Mouse (Mus musculus) heart, postnatal 14 days (tissue): ENCODE measurements at regions not wholly inside any gene's neighbourhood (a gene's known extent, or its start where the extent isn't known, plus 50 kb on each side); places are given as distances from the start of the nearest gene placed in this dataset.
A peak's percentile ranks its signal among the peaks of the same experiment; 100 is the strongest.

ENCODE experiments used
- DNase-seq, 2 experiments: peaks; one replicate each; pipeline ENCODE4 v3.0.0; 2021 to 2022
- intact Hi-C: fragments of 180-260 bp; cut with DNase I; formaldehyde crosslinking; loops from one replicate; pipeline ENCODE4 v1.15.1; 2025

DNA sequence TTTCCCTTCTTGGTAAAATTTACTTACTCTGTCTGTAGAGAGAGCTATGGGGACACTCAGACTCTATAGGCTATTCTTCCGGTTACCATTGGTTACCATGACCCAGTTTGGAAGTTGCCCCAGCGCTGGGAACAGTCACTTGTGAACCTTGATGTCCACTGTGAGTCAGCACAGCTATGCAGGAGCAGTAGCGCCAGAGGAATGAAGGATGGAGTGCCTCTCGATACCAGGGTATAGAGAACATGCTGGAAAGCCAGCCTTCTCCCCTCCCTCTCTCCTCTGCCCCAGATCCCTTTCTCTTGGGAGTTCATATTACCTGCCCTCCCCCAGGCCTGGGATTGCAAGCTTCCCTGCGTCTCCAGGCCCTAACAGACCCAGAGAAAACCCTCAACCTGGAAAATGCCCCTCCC is 141.8 kb downstream of the Zfp36l1 start:
- intact Hi-C loops: loop anchor here (2.0 kb wide), 1 partner anchor 140 kb away; no protein-coding TSS in a partner anchor
- DNase-seq: no peak

- DNase-seq: peak; percentile 67 to 71
These were observed 142.4 kb downstream of the Zfp36l1 start for GRCm38 (mm10) chr12:79970227-79970901.

DNA sequence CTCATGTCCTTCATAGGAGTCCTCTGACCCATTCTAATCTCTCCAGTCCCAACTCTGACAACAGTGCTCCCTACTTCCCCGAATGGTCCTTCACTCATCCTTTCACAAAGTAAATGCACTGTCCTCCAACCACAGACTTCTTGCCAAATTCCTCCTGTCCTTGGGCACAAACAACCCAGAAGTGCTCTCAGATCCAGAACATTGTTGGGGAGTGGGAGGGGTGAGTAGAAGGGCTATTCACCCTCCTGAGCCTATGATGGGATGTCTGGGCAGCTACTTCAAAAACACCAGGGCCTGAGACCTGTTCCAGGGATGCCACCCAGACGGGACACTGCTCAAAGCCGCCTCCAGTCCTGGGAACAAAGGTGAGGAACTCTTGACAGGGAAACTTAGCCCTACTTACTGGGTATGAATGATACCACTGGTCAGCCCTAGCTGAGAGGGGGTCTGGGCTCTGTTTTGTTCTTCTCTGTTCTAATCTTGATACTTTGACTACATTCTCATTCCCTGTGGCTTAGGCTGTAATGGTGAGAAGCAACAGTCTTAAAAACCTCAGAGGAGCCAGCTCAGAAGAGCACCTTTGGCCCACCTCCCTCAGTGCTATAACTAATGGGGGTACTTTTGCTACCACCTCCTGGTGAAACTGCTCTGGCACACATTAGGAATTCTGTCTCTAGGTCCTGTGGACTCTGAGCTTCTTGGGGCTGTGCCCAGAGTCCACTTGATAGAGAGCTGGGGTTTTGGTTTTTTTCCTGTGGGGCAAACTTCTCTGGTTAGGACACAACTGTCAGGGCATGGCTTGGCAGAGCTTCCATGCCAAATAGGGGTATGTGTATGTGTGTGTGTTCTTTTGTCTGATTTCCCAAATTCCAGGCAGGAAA is 143.2 kb downstream of the Zfp36l1 start:
- peak; percentile 53 to 71 for DNase-seq
- intact Hi-C loops: loop anchor here (2.0 kb wide), 1 partner anchor 141 kb away; no protein-coding TSS in a partner anchor

More at GRCm38 (mm10) chr12:79970227-79970901, 142.4 kb downstream of the Zfp36l1 start:
- intact Hi-C loops: loop anchor here (2.0 kb wide), 1 partner anchor 140 kb away; no protein-coding TSS in a partner anchor

- intact Hi-C loops: no loop called here
- no peak for DNase-seq
These were observed 144.1 kb downstream of the Zfp36l1 start for GRCm38 (mm10) chr12:79968676-79969075.

DNA sequence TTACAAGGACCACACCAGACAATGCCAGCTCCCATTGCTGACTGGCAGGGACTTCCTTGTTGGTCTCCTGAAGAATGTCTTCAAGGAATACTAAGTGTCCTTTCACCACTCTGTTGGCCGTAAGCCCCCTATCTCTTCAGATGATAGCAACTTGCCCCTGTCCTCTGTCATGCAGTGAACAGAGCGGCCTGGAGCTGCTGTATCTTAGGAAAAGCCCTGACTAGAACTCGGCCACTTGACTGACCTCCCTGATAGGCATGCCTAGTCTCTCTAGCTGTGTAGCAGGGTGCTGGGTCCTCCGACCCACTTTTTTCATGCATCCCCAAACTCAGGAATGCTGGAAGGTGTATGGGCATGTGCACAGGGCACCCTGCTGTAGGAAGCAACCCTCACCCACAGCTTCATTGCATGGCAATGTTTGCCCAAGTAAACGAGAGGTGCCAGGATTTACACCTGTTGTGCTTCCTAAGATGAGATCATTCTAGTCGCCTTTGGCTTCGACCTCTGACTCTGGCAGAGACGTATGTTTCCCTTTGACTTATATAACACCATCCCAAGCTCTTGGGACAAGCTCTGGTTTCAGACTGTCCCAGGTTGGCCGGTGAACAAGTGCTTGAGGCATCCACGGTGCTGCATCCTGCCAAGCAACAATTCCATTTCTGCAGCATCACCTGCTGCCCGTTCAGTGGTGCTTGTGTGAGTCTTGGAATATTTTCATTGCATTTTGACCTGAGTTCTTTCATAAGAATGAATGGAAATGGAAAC is 145.1 kb downstream of the Zfp36l1 start:
- DNase-seq: no peak
- intact Hi-C loops: loop anchor here (2.0 kb wide), 1 partner anchor 355 kb away; no protein-coding TSS in a partner anchor

DNA sequence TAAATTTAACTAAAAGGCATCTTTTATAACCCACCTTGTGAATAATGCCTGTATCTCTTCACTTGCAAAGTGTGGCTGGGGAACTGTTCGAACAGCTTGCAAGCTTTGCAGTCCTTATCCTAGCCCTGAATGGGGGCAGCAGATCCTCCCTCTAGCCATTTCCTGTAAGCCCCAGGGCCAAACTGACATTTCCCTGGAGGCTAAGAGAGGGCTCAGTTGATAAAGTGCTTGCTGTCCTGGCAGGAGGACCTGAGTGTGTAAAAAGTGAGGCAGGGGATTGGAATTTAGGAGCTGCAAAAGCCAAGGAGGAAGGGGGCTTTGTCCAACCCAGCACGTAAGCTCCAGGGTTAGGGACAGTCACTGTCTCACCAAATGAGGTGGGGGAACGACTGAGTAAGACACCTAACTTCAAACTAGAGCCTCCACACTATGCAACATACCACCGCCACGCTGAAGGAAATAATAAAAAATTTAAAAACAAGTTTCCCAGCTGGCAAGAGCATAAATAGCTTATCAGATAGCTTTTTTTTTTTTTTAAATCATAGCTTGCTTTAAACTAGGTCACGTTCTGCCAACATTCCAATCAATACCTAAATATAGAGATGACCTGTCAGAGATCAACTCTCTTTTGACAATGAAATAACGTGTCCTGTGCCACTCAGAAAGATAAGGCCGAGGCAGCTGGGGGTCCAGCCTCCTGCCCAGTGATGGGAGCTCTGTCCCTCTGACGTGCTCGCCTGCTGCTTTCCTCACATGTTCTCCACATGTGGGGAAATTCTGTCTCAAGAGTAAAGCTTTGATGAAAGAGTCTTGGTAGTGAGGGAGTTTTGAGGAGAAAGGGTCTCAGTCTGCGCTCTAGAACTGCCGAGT is 146.0 kb downstream of the Zfp36l1 start:
- intact Hi-C loops: loop anchor here (2.0 kb wide), 1 partner anchor 354 kb away; no protein-coding TSS in a partner anchor
- peak in 1 of 2 experiments; percentile 45 for DNase-seq

DNA sequence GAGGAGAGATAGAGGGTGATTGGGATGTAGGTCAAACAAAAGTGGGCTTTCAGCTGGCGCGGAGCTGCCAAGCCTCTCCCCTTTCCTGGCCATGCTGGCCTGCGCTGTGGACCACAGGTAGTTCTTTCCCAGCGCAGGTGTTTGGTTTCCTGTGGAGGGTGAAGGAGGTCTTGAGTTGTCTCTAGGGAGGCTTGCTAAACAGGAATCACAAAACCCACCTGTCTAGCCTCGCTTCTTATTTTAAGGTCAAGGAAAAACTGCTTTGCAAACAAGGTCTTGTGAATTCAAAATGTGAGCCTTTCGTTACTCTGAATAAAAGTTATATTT is 146.6 kb downstream of the Zfp36l1 start:
- intact Hi-C loops: loop anchor here (2.0 kb wide), 1 partner anchor 353 kb away; no protein-coding TSS in a partner anchor
- DNase-seq: no peak

DNA sequence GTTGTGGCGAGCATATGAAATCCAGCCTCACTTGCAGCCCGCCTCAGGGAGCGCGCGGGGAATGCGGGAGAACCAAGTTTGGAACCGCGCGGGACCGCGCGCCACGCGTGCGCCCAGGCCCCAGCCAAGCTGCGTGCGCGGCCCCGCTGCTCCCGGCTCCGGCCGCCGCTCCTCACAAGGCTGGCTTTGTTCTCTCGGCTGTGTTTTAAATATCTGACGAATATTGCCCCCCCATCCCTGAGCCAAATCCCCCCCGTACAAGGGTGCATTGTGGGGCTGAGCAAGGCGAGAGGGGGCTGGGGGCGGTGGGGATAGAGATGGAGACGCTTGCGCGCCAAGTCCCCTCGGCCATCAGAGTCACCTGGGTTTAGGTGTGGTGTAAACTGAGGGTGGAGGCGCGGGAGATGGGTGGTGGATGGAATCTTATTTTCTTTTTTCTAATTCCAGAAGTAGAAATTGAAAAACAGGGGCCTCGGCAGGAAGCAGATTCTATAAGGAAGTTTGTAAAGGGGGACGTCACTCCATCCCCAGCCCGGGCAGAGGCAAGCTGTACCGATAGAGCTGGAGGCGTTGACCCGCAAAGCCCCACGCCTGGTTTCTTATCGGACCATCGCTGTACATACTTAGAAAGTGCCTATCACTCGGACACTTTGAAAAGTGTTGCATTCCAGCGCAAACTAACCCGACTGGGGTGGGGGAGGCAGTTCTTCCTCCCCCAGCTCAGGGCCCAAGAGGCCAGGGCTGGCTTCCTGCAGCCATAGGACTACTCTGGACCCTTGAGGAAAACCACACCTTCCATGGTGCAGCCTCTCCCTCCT is 147.1 kb downstream of the Zfp36l1 start:
- peak in 1 of 2 experiments; percentile 70 for DNase-seq

DNA sequence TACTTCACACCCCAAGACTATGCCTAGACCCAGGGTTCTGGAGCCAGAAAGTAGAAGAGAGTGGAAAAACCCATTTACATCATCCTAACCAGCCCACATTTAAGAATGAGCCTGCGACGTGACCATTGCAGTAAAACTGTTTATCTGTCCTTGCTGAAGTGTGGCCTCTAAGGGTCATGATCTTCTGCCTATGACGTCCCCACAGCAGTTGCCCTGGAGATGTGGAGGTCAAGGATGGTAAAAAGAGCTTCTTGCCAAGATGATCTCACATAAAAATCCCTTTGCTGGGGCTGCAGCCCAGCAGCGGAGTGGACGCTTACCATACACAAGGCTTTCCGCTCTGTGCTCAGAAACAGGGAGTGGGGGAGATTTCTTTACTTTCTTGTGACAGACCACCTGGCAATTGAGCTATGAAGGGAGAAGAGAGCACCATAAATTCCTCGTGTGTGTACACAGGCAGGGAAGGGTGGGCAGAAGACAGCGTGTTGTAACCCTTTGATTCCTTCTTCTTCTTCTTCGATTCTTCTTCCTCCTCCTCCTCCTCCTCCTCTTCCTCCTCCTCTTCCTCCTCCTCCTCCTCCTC is 149.3 kb downstream of the Zfp36l1 start:
- intact Hi-C loops: no loop called here
- no peak for DNase-seq

More for the DNA sequence above, 147.1 kb downstream of the Zfp36l1 start:
- intact Hi-C loops: loop anchor here (2.0 kb wide), 1 partner anchor 353 kb away; no protein-coding TSS in a partner anchor

DNA sequence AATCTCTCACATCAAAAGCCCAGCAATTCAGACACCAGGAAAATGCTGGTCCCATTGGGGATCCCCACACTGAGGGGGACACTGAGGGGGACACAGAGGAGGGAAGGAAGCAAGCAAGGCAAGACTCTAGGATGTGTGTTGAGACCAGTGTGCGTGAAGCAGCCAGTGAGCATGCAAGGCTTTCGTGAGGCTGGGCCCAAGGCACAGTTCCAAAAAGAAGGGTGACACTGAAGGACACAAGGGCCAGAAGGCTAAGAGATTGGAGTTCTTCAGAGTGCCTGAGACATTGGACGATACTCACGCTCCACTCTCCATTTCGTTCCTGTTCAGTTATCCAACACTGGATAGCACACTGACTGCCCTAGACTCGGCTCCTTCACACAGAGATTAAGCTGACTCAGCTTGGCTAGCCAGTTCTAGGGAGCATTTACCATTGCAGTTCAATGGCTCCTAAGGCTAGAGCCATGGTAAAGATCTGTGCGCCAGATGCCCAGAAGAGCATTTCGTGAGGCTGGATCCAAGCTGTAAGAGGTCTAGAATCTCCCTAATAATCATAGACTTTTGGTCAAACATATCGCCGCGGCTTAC is 150.1 kb downstream of the Zfp36l1 start:
- DNase-seq: no peak

GRCm38 (mm10) chr12:79961881-79962280 is 150.9 kb downstream of the Zfp36l1 start:
- DNase-seq: no peak
- intact Hi-C loops: no loop called here

More for the DNA sequence above, 150.1 kb downstream of the Zfp36l1 start:
- intact Hi-C loops: no loop called here

GRCm38 (mm10) chr12:79961076-79961475 is 151.7 kb downstream of the Zfp36l1 start:
- intact Hi-C loops: no loop called here
- no peak for DNase-seq

- no peak for DNase-seq
These were observed 152.4 kb downstream of the Zfp36l1 start for GRCm38 (mm10) chr12:79960446-79960845.

GRCm38 (mm10) chr12:79959540-79960305 is 153.1 kb downstream of the Zfp36l1 start:
- intact Hi-C loops: no loop called here
- DNase-seq: no peak

More at GRCm38 (mm10) chr12:79960446-79960845, 152.4 kb downstream of the Zfp36l1 start:
- intact Hi-C loops: no loop called here

GRCm38 (mm10) chr12:79957211-79957610 is 155.6 kb downstream of the Zfp36l1 start:
- DNase-seq: no peak

DNA sequence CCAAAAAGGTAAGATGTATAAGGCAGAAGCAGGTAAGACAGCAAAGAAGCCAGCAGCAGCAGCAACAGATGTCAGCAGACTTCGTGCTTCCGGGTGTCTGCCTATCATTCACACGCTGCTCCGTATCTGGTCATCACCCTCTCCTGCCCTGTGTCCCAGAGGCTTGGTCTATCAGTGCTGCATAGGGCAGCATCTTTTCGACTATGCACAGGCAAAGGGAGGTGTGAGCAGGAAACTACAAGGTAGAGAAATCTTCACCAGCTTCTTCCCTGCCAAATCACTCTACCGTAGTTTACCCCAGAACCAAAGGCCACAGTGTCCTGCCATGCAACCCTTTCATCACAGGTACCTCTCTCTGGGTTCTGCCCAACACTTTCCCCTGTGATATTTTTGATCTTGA is 156.5 kb downstream of the Zfp36l1 start:
- intact Hi-C loops: no loop called here
- no peak for DNase-seq

More at GRCm38 (mm10) chr12:79957211-79957610, 155.6 kb downstream of the Zfp36l1 start:
- intact Hi-C loops: no loop called here

DNA sequence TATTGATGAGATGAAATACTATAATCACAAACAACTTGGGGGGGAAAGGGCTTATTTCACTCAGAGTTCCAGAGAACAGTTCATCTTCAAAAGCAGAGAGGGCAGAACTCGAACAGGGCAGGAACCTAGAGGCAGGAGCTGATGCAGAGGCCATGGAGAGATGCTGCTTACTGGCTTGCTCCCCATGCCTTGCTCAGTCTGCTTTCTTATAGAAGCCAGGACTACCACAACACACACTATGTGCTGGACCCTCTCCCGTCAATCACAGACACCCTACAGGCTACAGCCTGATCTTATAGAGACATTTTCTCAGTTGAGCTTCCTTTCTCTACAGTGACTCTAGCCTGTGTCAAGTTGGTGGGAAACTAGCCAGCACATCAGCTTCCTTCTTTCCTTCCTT is 157.3 kb downstream of the Zfp36l1 start:
- no peak for DNase-seq
- intact Hi-C loops: no loop called here
